Mouse (Mus musculus) liver, embryonic 13.5 days (tissue): ENCODE measurements around the gene Tiam1. TPM values are rescaled to one million over a fixed set of nuclear protein-coding genes. Genes with fewer than 3 reads are reported as not detected.

ENCODE experiments used
- ATAC-seq: fragments of 200-750 bp; cut with Nextera tagmentation; 2 replicates; pipeline ENCODE4 v1.8.0; 2017; ENCODE audit warnings: low read depth, mild to moderate bottlenecking, moderate number of reproducible peaks, moderate library complexity
- DNase-seq: peaks from one replicate; pipeline ENCODE4 v3.0.0; 2022
- H3K27ac ChIP-seq: fragments of 300-500 bp; sonication (generic); 2 replicates; pipeline ENCODE4 v1.5.1; 2015; ENCODE audit warnings: moderate library complexity, mild to moderate bottlenecking, inconsistent platforms
- H3K27me3 ChIP-seq: fragments of 300-500 bp; sonication (generic); 2 replicates; pipeline ENCODE4 v1.6.1; 2015; ENCODE audit warnings: mild to moderate bottlenecking, inconsistent platforms
- H3K36me3 ChIP-seq: fragments of 300-500 bp; sonication (generic); 2 replicates; pipeline ENCODE4 v1.6.1; 2015; ENCODE audit warnings: mild to moderate bottlenecking, inconsistent platforms
- H3K4me1 ChIP-seq: fragments of 300-500 bp; sonication (generic); replicated peaks from 2 replicates; pipeline ENCODE4 v1.6.1; 2015; ENCODE audit warnings: inconsistent platforms
- H3K4me2 ChIP-seq: fragments of 300-500 bp; sonication (generic); 2 replicates; pipeline ENCODE4 v1.6.1; 2015; ENCODE audit warnings: inconsistent platforms, mild to moderate bottlenecking, moderate library complexity
- H3K4me3 ChIP-seq: fragments of 300-500 bp; sonication (generic); replicated peaks from 2 replicates; pipeline ENCODE4 v1.5.1; 2015; ENCODE audit warnings: mild to moderate bottlenecking, inconsistent platforms
- H3K9ac ChIP-seq: fragments of 300-500 bp; sonication (generic); 2 replicates; pipeline ENCODE4 v1.6.1; 2015; ENCODE audit warnings: mild to moderate bottlenecking, inconsistent platforms
- H3K9me3 ChIP-seq: fragments of 300-500 bp; sonication (generic); replicated peaks from 2 replicates; pipeline ENCODE4 v1.6.1; 2016; ENCODE audit warnings: inconsistent platforms
- WGBS: fragments of 180-500 bp; shearing (Covaris S2); methylation state at CpG from one replicate; pipeline ENCODE4 v1.1.7; 2015; ENCODE audit not compliant: insufficient replicate concordance; 5-methylcytosine and 5-hydroxymethylcytosine counted together
- polyA plus RNA-seq: library from polyadenylated mRNA; unstranded; fragments of >200 nt; fragmentation: Nextera tagmentation; extraction: Ambion mirVana; gene quantifications from 2 replicates; pipeline ENCODE4 v1.2.1, GENCODE M21; 2015

The Tiam1 gene
- polyA plus RNA-seq, 1 experiment from 2014 or later = 4.8 TPM

DNA sequence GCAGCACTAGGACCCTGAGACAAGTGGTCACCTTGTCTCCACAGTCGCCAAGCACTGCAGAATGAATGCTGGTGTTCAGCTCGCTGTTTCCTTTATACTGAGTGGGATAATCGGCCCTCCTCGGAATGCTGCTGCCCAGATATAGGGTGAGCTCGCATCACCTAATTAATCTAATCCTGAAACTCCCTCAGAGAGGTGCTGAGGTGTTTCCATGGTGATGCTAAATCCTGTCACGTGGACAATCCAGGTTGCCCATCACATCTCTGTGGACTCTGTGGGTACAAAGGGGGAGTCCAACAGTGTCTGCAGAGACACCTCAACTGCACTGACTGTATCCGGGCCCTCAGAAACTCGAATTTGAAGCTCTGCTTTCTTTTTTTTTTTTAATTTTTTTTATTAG lies 27.8 kb upstream of the Tiam1 start:
- no peaks in the 10 kb centered on the region for H3K27me3 ChIP-seq
- H3K27ac ChIP-seq = no peak overlapping the region
- H3K4me2 ChIP-seq = no peak overlapping the region
- no peaks in the 10 kb centered on the region for H3K36me3 ChIP-seq
- DNase-seq (no peak), ATAC-seq (no peak)
- WGBS = 68% methylated on average over 8 of the region's 8 CpGs
- H3K9me3 ChIP-seq = no peaks in the 10 kb centered on the region
- no peaks in the 10 kb centered on the region for H3K4me1 ChIP-seq
- H3K4me3 ChIP-seq = no peak overlapping the region
- H3K9ac ChIP-seq = no peak overlapping the region

DNA sequence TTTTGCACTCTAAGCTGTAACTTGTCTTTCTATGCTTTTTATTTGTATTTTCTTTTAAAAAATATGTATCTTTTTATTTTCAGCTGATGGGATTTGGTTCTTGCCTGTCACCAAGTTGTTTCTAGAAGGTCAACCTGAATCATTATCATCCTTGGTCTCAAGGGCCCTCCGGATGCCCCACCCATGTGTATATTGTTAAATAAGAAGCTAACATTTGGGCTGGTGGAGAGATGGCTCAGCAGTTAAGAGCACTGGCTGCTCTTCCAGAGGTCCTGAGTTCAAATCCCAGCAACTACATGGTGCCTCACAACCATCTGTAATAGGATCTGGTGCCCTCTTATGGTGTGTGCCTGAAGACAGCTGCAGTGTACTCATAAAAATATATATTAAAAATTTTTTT lies 27.1 kb upstream of the Tiam1 start:
- H3K9ac ChIP-seq = no peak overlapping the region
- 63% methylated on average over 1 of the region's 1 CpGs for WGBS
- H3K27me3 ChIP-seq = no peaks in the 10 kb centered on the region
- no peaks in the 10 kb centered on the region for H3K36me3 ChIP-seq
- H3K9me3 ChIP-seq = no peaks in the 10 kb centered on the region
- H3K27ac ChIP-seq = no peak overlapping the region
- no peak overlapping the region for H3K4me3 ChIP-seq
- no peak overlapping the region for H3K4me2 ChIP-seq
- ATAC-seq (no peak), DNase-seq (no peak)
- H3K4me1 ChIP-seq = no peaks in the 10 kb centered on the region

DNA sequence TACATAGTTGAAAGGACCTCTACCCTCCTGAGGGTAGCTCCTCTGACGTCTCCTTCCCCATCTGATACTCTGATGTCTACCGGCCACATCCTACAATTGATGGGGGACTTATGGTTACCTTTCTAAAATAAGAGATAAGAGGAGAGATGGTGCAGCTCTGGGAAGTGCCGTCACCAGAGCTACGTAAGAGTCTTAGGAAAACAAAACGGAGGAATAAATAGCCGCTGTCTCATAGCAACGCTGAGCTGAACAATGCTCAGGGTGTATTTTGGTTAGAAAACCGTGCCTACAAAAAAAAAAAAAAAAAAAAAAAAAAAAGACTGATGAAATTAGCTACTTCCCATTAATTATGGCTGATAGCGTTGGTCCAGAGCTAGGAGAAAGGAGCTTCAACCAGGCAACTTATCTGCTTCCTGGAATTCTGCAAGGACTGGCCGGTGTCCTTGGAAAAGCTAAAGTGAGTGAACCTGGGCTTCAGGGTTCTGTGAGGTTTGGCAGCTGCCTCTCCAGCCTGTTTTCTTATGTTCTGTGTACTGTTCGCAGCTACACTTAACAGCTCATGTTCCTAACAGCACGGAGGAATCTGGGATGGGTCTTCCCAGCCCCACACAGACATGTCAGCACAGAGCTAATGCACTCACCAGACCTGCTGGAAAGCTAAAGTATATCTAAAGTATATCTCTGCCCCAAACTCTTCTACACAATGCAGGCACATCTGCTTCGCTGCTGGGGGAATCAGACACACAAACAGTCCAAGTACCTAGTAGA lies 26.5 kb upstream of the Tiam1 start:
- no peak for ATAC-seq
- 53% methylated on average over 13 of the region's 13 CpGs for WGBS

DNA sequence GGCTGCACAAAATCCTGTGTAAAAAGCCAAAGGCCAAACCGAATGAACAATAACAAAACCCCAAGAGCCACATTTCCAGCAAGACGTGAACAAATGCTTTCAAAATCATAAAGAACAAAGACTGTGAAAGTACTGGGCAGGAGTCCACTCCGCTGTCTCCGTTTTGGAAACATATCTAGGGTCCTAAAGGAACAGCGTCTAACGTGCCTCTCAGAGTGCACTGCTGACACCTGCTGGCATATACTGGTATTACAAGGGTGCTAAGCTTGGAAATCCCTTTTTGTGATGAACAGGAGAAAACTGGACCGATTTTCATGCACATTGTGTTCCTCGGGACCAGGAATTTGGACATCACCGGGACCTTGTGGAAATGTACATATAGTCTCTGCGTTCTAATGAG lies 24.1 kb upstream of the Tiam1 start:
- WGBS = 19% methylated on average over 10 of the region's 10 CpGs
- Histone ChIP-seq H3K4me3 (no peak overlapping the region), H3K9ac (no peak overlapping the region), H3K4me1 (no peaks in the 10 kb centered on the region), H3K9me3 (no peaks in the 10 kb centered on the region), H3K27me3 (no peaks in the 10 kb centered on the region), H3K27ac (no peak overlapping the region), H3K36me3 (no peaks in the 10 kb centered on the region), H3K4me2 (no peak overlapping the region)
- DNase-seq (peak; percentile 49), ATAC-seq (no peak)

More for the DNA sequence above, 26.5 kb upstream of the Tiam1 start:
- no peak for DNase-seq
- Histone ChIP-seq H3K27me3 (no peaks in the 10 kb centered on the region), H3K27ac (no peak overlapping the region), H3K9ac (no peak overlapping the region), H3K4me3 (no peak overlapping the region), H3K4me1 (no peaks in the 10 kb centered on the region), H3K9me3 (no peaks in the 10 kb centered on the region), H3K36me3 (no peaks in the 10 kb centered on the region), H3K4me2 (no peak overlapping the region)

DNA sequence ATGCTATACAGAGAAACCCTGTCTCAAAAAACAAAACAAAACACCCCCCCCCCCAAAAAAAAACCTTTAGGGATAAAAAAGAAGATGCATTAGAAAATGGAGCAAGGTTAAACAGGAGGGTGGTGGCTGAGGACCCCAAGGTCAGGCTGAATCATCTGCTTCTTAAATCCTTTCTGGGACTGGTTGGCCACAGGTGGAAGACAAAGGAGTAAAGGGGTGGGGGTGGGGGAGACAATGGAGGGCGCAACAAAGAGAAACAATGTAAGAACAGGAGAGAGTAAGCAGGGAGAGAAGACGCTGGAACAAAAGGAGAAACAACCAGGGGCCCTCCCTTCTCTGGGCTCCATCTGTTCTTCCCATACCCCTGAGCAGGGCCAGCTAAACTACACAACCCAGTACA lies 21.9 kb upstream of the Tiam1 start:
- ATAC-seq (no peak), DNase-seq (no peak)
- Histone ChIP-seq H3K9ac (no peak overlapping the region), H3K36me3 (no peaks in the 10 kb centered on the region), H3K4me1 (no peaks in the 10 kb centered on the region), H3K4me2 (no peak overlapping the region), H3K27me3 (peaks cover 3% of the 10 kb centered on the region; the same call in 1 of the 2 replicates), H3K9me3 (no peaks in the 10 kb centered on the region), H3K4me3 (no peak overlapping the region), H3K27ac (no peak overlapping the region)
- WGBS = 67% methylated on average over 2 of the region's 2 CpGs

DNA sequence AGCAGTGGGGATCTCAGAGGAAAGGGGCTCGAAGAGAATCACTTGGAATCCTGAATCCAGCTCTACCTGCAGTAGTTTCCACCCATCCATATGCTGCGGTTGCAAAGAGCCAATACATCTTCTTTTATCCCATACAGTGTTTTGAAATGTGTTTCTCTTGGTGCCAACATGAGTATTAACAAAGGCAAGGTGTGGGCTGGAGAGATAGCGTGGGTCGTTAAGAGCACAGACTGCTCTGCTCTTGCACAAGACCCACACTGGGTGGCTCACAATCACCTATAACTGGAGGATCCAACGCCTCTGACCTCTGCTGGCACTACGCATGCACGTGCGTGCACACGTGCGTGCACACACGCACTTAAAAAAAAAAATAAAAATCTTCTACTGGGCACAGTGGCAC lies 21.4 kb upstream of the Tiam1 start:
- Histone ChIP-seq H3K9me3 (no peaks in the 10 kb centered on the region), H3K27ac (no peak overlapping the region), H3K27me3 (peaks cover 3% of the 10 kb centered on the region; the same call in 1 of the 2 replicates), H3K4me2 (no peak overlapping the region), H3K4me3 (no peak overlapping the region), H3K9ac (no peak overlapping the region), H3K36me3 (no peaks in the 10 kb centered on the region), H3K4me1 (no peaks in the 10 kb centered on the region)
- no peak for ATAC-seq
- DNase-seq = no peak
- 69% methylated on average over 11 of the region's 11 CpGs for whole genome bisulfite sequencing

DNA sequence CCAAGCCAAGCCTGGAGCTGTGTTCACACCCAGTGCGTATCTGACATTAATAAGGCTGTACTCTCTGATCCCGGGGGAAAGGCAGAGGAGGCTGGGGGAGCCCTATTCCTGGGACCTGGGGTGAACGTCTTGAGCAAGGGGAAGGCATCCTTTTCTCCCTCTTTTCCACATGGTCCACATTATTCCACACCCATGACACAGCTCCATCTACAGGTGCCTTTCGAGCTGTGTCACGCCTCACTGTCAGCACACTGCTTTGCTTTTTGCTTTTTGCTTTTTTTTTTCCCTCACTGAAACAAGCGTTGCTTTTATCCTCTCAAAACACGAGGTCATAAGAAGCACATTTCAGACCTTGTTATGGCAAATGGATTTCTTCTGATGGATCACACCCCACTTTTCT lies 11.5 kb upstream of the Tiam1 start:
- no peak overlapping the region for H3K9ac ChIP-seq
- ATAC-seq = no peak
- no peak for DNase-seq
- WGBS = 50% methylated on average over 7 of the region's 7 CpGs
- H3K4me1 ChIP-seq = peaks cover 5% of the 10 kb centered on the region
- no peak overlapping the region for H3K4me3 ChIP-seq
- no peak overlapping the region for H3K27ac ChIP-seq
- H3K4me2 ChIP-seq = no peak overlapping the region
- H3K9me3 ChIP-seq = no peaks in the 10 kb centered on the region
- no peaks in the 10 kb centered on the region for H3K27me3 ChIP-seq
- H3K36me3 ChIP-seq = no peaks in the 10 kb centered on the region

DNA sequence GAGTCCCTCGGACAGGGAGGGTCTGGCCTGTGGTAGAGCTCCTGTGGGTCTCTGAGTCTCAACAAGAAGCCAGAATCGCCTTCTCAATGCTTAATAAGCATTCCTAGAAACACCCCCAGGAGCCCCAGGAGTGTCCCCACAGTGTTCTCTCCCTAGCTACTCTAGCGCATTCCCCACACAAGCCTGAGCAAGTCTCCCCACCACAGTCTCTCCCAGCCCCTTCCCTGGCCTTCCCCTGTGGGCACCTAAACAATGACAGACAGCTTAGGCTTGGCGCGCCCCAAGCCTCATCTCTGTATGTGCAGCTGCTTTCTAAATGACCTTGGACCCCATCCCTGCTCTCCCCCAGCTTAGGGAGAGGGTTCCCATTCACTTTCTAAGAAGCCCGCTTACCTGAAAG lies 7.3 kb upstream of the Tiam1 start:
- ATAC-seq (no peak), DNase-seq (no peak)
- Histone ChIP-seq H3K4me2 (no peak overlapping the region), H3K9ac (no peak overlapping the region), H3K4me3 (no peak overlapping the region), H3K27me3 (no peaks in the 10 kb centered on the region), H3K9me3 (no peaks in the 10 kb centered on the region), H3K27ac (no peak overlapping the region), H3K36me3 (no peaks in the 10 kb centered on the region), H3K4me1 (peaks cover 9% of the 10 kb centered on the region)
- WGBS = 81% methylated on average over 6 of the region's 6 CpGs

DNA sequence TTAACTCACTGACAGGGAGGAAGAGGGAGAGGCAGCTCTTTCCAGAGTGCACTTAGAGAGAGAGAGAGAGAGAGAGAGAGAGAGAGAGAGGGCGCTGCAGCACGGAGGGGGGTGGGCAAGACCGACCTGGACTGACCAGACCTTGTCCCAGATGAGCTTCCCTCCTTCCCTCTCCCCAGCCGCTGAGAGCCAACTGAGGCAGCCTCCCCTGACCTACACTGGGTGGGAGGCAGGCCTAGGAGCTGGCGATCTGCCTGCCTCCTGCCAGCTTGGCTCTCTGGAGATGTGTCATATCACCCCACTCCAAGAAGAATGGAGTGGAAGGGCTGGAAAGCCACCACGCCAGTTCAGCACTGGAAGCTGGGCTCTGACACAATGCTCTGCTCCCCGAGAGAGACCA lies 6.6 kb upstream of the Tiam1 start:
- Histone ChIP-seq H3K4me3 (no peak overlapping the region), H3K27ac (no peak overlapping the region), H3K27me3 (no peaks in the 10 kb centered on the region), H3K4me2 (no peak overlapping the region), H3K36me3 (no peaks in the 10 kb centered on the region), H3K4me1 (peaks cover 12% of the 10 kb centered on the region), H3K9ac (no peak overlapping the region), H3K9me3 (no peaks in the 10 kb centered on the region)
- ATAC-seq (no peak), DNase-seq (no peak)
- WGBS = 63% methylated on average over 6 of the region's 7 CpGs

DNA sequence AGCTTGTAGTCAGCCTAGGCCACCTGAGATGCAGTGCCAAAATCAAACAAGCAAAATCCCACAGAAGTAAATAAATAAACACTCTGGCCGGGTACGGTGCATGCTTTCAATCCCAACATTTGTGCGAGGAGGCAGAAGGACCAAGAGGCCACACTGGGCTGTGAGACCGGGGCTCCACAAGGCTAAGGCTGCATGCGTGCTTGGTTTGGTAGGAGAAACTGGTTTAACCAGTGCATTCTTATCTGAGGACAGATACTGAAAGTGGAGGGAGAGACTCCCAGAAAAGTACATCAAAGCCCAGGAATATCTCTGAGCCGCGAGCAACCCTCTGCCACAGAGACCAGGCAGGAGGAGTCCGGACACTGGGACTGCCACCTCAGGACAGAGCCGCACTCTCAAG lies 5.8 kb upstream of the Tiam1 start:
- DNase-seq (no peak), ATAC-seq (no peak)
- Histone ChIP-seq H3K4me1 (peaks cover 15% of the 10 kb centered on the region), H3K36me3 (no peaks in the 10 kb centered on the region), H3K9ac (no peak overlapping the region), H3K9me3 (no peaks in the 10 kb centered on the region), H3K4me3 (no peak overlapping the region), H3K27me3 (no peaks in the 10 kb centered on the region), H3K4me2 (no peak overlapping the region), H3K27ac (no peak overlapping the region)
- 69% methylated on average over 9 of the region's 9 CpGs for WGBS

DNA sequence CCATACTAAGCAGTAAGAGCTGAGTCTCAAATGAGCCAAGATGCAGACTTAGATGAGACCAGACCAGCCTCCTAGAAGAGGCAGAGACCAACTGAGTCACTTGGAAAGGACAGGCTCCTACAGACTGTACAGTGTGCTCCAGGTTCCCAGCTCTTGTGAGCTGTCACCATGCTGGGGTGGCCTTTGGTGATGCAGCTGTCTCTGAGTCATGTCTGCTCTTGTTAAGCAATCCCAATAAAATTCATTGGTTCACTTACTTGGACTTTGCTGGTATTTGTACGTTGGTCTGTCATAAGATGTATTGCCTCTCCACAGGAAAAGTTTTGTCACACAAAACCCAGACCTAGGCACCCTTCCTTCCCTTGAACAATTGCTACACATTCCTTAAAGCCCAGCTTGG lies 1.7 kb upstream of the Tiam1 start:
- H3K27ac ChIP-seq = peak overlapping the region; percentile 72; the same call in 1 of the 2 replicates
- no peaks in the 10 kb centered on the region for H3K9me3 ChIP-seq

DNA sequence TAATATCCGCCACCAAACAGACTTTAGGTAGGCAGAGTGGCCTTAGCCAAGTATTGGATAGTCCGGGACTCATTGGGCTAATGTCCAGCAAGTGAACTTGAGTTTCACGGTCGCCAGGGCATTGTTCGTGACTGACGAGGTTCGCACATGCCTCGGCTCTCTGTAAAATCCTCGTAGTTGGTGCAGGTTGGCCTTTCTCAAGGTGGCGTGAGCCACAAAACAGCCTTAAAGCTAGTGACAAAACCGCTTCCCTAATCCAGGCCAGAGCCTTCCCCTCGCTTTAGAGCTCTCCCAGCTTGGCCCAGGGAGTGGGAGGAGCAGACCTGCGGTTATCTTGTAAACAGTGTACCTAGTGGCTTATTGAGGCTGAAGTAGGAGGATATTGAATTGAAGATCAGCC lies 972 bp upstream of the Tiam1 start:
- Histone ChIP-seq H3K27ac (peak overlapping the region; percentile 72), H3K4me2 (peak overlapping the region; percentile 99), H3K36me3 (no peaks in the 10 kb centered on the region), H3K4me3 (peak overlapping the region; percentile 76), H3K9ac (peak overlapping the region; percentile 83), H3K9me3 (no peaks in the 10 kb centered on the region), H3K4me1 (peaks cover 45% of the 10 kb centered on the region), H3K27me3 (peaks cover 21% of the 10 kb centered on the region)
- DNase-seq (peak; percentile 32), ATAC-seq (no peak)
- 8% methylated on average over 13 of the region's 13 CpGs for WGBS

More for the DNA sequence above, 1.7 kb upstream of the Tiam1 start:
- H3K36me3 ChIP-seq = no peaks in the 10 kb centered on the region
- ATAC-seq = no peak
- H3K4me3 ChIP-seq = no peak overlapping the region
- H3K27me3 ChIP-seq = peaks cover 17% of the 10 kb centered on the region
- H3K9ac ChIP-seq = no peak overlapping the region
- DNase-seq = no peak
- H3K4me2 ChIP-seq = peak overlapping the region; percentile 99; the same call in 1 of the 2 replicates
- H3K4me1 ChIP-seq = peaks cover 38% of the 10 kb centered on the region
- 86% methylated on average over 1 of the region's 1 CpGs for WGBS
